Mouse (Mus musculus) G1E (cell line): ENCODE measurements around the gene Ago3. TPM values are rescaled to one million over a fixed set of nuclear protein-coding genes. Genes with fewer than 3 reads are reported as not detected.

Source experiments
- ATAC-seq: 2 replicates; pipeline ENCODE4 v1.8.0; 2016; ENCODE audit warnings: mild to moderate bottlenecking; ENCODE audit not compliant: insufficient number of reproducible peaks, poor library complexity, low FRiP score, severe bottlenecking; ENCODE audit errors: extremely low read depth
- DNase-seq: peaks from one replicate; pipeline ENCODE4 v3.0.0; 2012; ENCODE audit warnings: low spot score
- H3K27me3 ChIP-seq: 2 replicates; pipeline ENCODE4 v1.6.1; 2012; ENCODE audit warnings: mild to moderate bottlenecking, low read length, inconsistent platforms; ENCODE audit not compliant: insufficient read depth
- H3K36me3 ChIP-seq: replicated peaks from 2 replicates; pipeline ENCODE3; 2012; ENCODE audit warnings: mild to moderate bottlenecking, inconsistent platforms
- H3K4me1 ChIP-seq: 2 replicates; pipeline ENCODE4 v1.6.1; 2012; ENCODE audit warnings: low read depth, low read length, inconsistent platforms, mixed read lengths; ENCODE audit not compliant: insufficient read depth
- H3K4me3 ChIP-seq: 2 replicates; pipeline ENCODE4 v1.5.1; 2012; ENCODE audit warnings: low read depth, mild to moderate bottlenecking, inconsistent platforms, low read length, moderate library complexity, mixed read lengths
- H3K9me3 ChIP-seq: replicated peaks from 2 replicates; pipeline ENCODE4 v1.6.1; 2012; ENCODE audit warnings: inconsistent platforms
- CTCF ChIP-seq: IDR thresholded peaks from 2 replicates; pipeline ENCODE4 v1.5.1; 2012; ENCODE audit warnings: low read depth, low read length, inconsistent platforms, mixed read lengths
- GATA1 ChIP-seq: IDR thresholded peaks from 2 replicates; pipeline ENCODE4 v1.6.1; 2012; ENCODE audit warnings: borderline replicate concordance, low read length, inconsistent platforms, mixed read lengths
- GATA2 ChIP-seq: IDR thresholded peaks from 2 replicates; pipeline ENCODE4 v1.6.1; 2012; ENCODE audit warnings: low read depth, low read length, inconsistent platforms, borderline replicate concordance
- POLR2AphosphoS5 ChIP-seq: IDR thresholded peaks from 2 replicates; pipeline ENCODE4 v1.6.1; 2012; ENCODE audit warnings: low read depth, low read length, inconsistent platforms; ENCODE audit not compliant: insufficient replicate concordance
- TAL1 ChIP-seq: conservative IDR thresholded peaks from 2 replicates; pipeline ENCODE4 v1.6.1; 2012; ENCODE audit warnings: low read depth, low read length, inconsistent platforms, mixed read lengths
- polyA plus RNA-seq: library from polyadenylated mRNA; stranded (reverse); fragments of >175 nt; gene quantifications from 2 replicates; pipeline ENCODE4 v1.2.3, GENCODE M21; 2012
- total RNA-seq, 2 experiments: library from RNA; stranded (forward) in 1 of 2; stranded (reverse) in 1 of 2; fragments of 200-1000 nt in 1 of 2; fragments of >200 nt in 1 of 2; fragmentation: Nextera tagmentation in 1 of 2; gene quantifications; 2 replicates each; pipeline ENCODE4 v1.2.3; 2014 to 2017

Ago3 gene
- total and polyA plus RNA-seq, 3 experiments: 6.3 to 18.0 (median 6.6) TPM

DNA sequence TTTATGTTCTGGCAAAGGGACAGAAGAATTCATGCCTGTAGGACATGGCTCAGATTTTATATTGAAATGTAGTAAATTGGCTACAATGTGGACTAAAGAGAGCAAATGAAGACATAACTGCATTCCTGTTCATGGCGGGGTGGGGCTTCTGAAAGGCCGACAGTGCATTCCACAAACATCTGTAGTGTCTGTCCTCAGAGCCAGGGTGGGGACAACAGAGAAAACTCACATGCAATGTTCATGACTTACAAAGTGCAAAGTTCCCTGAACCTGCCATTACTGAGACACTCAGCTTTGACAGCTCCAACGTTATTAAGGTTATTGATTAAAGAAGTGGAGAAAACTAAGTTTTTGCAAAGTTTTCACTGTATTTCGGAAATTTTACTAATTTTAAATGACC lies 85.9 kb downstream of the Ago3 start:
- DNase-seq: no peak
- no peak for ATAC-seq
- H3K4me1 ChIP-seq: 0 out of 2 replicates have a peak, but pooled peaks cover 5% of the 10 kb centered on the region
- no peak for TF ChIP-seq CTCF
- TF ChIP-seq POLR2AphosphoS5: no peak
- TF ChIP-seq TAL1: no peak
- TF ChIP-seq GATA2: no peak
- no peak for TF ChIP-seq GATA1
- H3K27me3 ChIP-seq: no peaks in the 10 kb centered on the region
- no peak overlapping the region for H3K4me3 ChIP-seq
- H3K9me3 ChIP-seq: no peaks in the 10 kb centered on the region
- peaks cover 42% of the 10 kb centered on the region for H3K36me3 ChIP-seq

- Histone ChIP-seq H3K4me3 (no peak overlapping the region), H3K9me3 (no peaks in the 10 kb centered on the region), H3K4me1 (peaks cover 7% of the 10 kb centered on the region; the same call in 1 of the 2 replicates), H3K36me3 (peaks cover 38% of the 10 kb centered on the region), H3K27me3 (no peaks in the 10 kb centered on the region)
- ATAC-seq: no peak
- TF ChIP-seq POLR2AphosphoS5 (no peak), CTCF (no peak), TAL1 (no peak), GATA2 (no peak), GATA1 (no peak)
- DNase-seq: no peak
Measured at GRCm38 (mm10) chr4:126339461-126339860, 89.9 kb downstream of the Ago3 start.

DNA sequence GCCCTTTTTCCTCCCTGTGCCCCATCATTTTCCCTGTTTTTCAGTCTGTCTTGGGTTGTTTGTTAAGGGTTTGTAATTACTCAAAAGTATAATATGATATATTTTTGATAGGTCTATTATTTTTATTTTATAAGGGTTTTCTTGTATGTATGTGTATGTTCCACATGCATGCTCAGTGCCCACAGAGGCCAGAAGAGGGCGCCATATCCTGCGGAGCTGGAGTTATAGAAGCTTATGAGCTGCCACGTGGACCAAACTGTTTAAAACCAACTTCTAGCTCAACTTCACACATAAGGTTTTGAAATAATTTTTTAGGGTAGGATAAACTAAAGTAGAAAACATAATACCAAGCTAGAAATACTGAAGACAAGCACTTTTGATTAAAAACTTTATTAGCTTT lies 97.0 kb downstream of the Ago3 start:
- ATAC-seq: no peak
- no peaks in the 10 kb centered on the region for H3K9me3 ChIP-seq
- TF ChIP-seq GATA1 (no peak), CTCF (peak; percentile 36; the same call in 1 of the 2 replicates)
- H3K36me3 ChIP-seq: peaks cover 28% of the 10 kb centered on the region
- no peak overlapping the region for H3K4me3 ChIP-seq
- DNase-seq: no peak
- H3K27me3 ChIP-seq: no peaks in the 10 kb centered on the region; the same call in 1 of the 2 replicates
- H3K4me1 ChIP-seq: peaks cover 2% of the 10 kb centered on the region; the same call in 1 of the 2 replicates

- TF ChIP-seq CTCF: no peak
- no peak for TF ChIP-seq POLR2AphosphoS5
- TF ChIP-seq GATA2: no peak
- TF ChIP-seq GATA1: no peak
- no peak for TF ChIP-seq TAL1
- Histone ChIP-seq H3K27me3 (no peaks in the 10 kb centered on the region; the same call in 1 of the 2 replicates), H3K36me3 (peaks cover 24% of the 10 kb centered on the region), H3K4me3 (no peak overlapping the region), H3K9me3 (no peaks in the 10 kb centered on the region), H3K4me1 (peaks cover 2% of the 10 kb centered on the region; the same call in 1 of the 2 replicates)
- DNase-seq: no peak
- no peak for ATAC-seq
Measured at GRCm38 (mm10) chr4:126331751-126332150, 97.6 kb downstream of the Ago3 start.

GRCm38 (mm10) chr4:126330295-126330694 lies 99.1 kb downstream of the Ago3 start:
- H3K4me3 ChIP-seq: no peak overlapping the region

DNA sequence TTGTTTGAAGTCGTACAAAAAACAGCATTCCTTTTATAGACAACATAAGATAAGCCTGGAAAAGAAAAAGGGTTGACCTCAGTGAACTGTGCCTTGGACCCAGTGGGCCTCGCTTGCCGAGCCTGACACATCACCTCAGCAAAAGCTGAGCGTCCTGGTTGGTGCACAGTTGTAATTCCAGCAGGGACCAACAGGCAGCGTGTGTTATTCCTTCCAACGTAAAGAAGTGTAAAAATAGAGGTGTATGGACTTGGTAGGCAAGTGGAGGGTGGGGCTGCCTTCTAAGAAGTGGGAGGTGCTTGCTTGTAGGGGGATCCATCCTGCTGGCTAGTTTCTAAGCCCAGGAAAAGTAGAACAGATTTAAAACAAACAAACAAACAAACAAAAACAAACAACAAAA lies 103.3 kb downstream of the Ago3 start:
- H3K9me3 ChIP-seq: 0 out of 2 replicates have a peak, but pooled peaks cover 3% of the 10 kb centered on the region
- no peaks in the 10 kb centered on the region for H3K36me3 ChIP-seq
- ATAC-seq (no peak), DNase-seq (no peak)
- TF ChIP-seq TAL1: no peak
- no peak for TF ChIP-seq POLR2AphosphoS5
- H3K4me3 ChIP-seq: no peak overlapping the region
- H3K27me3 ChIP-seq: peaks cover 28% of the 10 kb centered on the region
- H3K4me1 ChIP-seq: peaks cover 7% of the 10 kb centered on the region

More at GRCm38 (mm10) chr4:126330295-126330694, 99.1 kb downstream of the Ago3 start:
- peaks cover 16% of the 10 kb centered on the region for H3K36me3 ChIP-seq
- DNase-seq (no peak), ATAC-seq (no peak)
- peaks cover 3% of the 10 kb centered on the region for H3K27me3 ChIP-seq
- H3K4me1 ChIP-seq: no peaks in the 10 kb centered on the region
- no peaks in the 10 kb centered on the region for H3K9me3 ChIP-seq
- TF ChIP-seq TAL1 (no peak), GATA1 (no peak), POLR2AphosphoS5 (no peak), CTCF (no peak), GATA2 (no peak)

DNA sequence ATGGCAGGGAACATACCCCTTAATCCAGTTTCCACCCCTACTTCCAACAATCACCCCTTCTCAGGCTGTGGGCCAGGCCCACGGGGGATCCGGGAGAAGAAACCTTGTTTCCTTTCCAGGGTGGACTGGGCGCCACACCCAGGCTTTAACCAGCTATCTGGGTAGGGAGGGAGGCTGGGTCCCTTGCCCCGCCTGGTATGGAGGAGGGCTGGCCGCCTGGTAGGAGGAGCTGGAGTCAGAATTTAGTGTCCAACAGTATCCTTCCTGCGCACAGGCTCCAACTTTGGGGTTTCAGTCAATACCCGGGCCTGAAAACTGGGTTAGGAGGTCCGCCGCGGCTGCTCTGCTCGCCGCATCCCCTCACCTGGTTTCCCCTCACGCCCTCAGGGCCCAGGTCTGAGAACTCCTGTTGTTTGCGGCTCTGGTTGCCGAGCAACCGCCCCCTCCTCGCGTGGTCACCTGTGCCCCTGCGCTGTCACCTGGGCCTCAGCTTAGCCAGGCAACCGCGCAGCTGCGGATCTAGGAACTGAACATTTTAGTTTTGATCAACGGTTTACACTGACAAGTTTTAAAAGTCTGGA lies 104.0 kb downstream of the Ago3 start, which contains the start of gene Tekt2:
Gene Tekt2, minus strand, starts transcription at position 408 of the 581 bp plus-strand sequence.
- H3K4me3 ChIP-seq: no peak within 1 kb of the TSS
- DNase-seq (no peak), ATAC-seq (no peak)
- H3K36me3 ChIP-seq: no peaks in the 10 kb centered on the region
- peaks cover 13% of the 10 kb centered on the region for H3K4me1 ChIP-seq
- H3K27me3 ChIP-seq: peaks cover 28% of the 10 kb centered on the region
- H3K9me3 ChIP-seq: 0 out of 2 replicates have a peak, but pooled peaks cover 3% of the 10 kb centered on the region
- no peak for TF ChIP-seq TAL1
- TF ChIP-seq POLR2AphosphoS5: no peak
- TF ChIP-seq GATA1: no peak
- no peak for TF ChIP-seq GATA2
- no peak for TF ChIP-seq CTCF
